Mouse (Mus musculus): ENCODE measurements around the gene Opcml.

DNA sequence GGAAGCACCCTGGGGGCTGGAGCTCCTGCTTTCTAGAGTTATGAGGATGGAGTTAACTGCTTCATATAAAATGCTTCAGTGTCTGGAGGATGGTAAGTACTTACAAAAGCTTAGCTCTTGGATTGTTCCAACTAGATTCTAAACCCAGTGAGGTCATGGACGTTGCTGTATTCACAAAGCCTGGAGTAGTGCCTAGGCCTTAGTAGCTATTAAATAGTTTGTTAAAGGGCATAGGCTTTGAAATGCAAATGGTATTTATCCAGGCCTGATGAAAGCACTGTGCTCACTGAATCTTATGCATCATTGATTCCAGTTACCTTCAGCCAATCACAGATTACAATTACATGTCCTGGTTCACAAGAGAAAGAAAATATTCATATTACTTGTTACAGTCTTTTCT is 421.3 kb downstream of the Opcml start:
- no peak for TF ChIP-seq EP300 (IDR thresholded peaks at IDR 0.05; ENCODE audit: insufficient read depth, low read depth, low read length)
- no peak for TF ChIP-seq POLR2A (IDR thresholded peaks at IDR 0.05; ENCODE audit: insufficient read depth, low read depth, low read length)
